Mouse (Mus musculus): Measurements from ENCODE around the gene Car15.
A peak's percentile ranks its signal among the peaks of the same experiment; 100 is the strongest.

Car15 gene

GRCm38 (mm10) chr16:17801777-17802455 is 36.2 kb downstream of the Car15 start:
- peak; percentile 33 to 46 for DNase-seq

- no peak for DNase-seq
These were observed 38.6 kb downstream of the Car15 start for GRCm38 (mm10) chr16:17799584-17799983.

DNA sequence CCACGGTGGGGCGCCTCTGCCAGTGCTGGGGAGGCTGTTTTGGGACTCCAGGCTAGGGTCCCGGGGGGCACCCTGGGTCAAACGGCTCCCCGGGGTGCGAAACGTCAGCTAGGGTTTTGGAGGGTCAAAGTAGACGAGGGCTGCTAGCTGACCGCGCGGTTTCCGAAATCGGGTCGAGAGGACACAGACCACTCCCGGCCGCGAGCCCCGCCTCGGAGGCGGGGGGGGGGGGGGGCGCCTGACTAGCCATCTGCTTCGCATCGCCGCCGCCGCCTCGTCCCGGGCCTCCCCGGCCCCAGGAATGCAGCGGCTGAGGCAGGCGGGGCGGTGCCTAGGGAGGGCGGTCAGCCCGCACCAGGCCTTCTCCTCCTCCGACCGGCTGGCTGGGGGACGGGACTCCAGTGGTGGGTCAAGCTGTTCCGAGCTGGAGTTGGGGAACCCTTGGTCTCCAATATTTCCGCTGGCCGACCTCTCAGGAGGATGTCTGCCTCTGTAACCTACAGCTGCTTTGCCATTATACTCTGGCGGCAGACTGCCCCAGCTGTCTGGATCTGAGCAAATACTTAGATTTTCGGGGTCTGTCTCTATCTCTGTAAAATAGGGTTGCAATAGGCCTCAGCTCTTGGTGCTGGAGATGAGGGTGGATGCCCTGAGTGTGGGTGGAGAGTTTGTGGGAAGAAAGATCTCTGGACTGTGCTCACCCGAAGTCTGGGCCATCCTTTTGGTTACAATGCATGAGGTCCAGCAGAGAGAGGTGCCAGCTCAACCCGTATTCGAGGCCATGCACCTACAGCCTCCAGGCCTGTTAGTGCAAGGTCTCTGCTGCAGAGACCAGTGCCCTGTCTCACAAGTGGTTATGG is 39.6 kb downstream of the Car15 start:
- DNase-seq, result peak; percentile 84 to 91

DNA sequence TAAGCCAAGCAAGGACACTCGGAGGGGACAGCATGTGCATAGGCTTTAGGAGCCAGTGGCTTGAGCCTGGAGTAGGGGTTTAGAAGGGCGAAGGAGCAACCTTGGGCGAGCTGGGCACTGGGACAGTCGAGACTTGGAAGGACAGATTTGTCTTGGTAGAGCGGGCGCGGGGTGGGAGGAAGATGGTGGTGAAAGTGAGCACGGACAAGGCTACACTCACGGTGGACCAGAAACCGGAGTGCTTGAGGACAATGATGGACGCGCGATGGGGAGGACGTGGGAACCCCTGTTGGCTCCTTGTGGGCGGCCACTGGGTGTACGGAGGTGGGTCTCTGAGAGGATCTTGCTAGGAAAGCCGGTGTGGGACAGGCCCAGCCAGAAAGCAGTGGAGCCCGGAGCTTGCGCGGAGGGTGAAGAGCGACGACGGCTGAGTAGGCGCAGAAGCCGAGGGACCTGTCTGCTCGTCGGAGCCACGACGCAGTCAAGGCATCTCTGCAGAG is 40.3 kb downstream of the Car15 start:
- DNase-seq, result no peak

DNA sequence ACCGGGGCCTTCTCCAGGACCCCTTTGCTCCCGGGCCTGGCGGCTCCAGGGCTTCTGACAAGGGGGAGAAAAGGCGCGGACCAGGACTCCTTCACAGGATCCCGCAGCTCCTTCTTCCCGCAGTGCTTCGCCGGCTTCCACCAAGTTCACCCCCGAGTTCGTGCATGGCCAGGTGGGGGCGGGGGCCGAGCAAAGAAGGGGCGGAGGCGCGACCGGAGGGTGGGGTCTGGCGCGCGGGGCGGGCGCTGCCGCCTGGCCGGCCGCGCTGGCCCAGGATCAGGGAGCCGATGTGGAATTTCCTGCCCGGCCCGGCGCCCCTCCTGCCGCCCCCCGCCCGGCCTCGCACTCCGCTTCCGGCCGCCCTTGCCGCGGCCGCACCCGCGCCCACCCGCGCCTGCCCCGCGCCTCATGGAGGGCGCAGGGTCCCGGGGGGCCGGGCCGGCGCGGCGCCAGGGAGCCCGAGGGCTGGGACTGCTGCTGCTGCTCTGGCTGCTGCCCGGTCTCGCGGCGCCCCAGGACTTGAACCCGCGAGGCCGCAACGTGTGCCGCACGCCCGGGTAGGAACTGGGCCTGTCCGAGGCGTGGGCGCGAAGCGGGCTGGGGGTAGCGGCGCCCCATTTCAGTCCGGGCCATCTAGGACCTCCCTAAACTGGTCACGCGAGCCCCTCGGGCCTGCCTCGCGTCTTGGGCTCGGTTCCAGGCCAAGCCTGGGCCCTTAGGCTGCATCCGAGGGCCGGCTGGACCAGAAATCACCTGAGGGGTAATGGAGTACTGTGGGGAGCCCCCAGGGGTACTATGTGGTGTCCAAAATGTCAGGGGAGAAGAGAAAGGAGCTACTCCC is 41.0 kb downstream of the Car15 start, which contains the start of gene Scarf2:
Gene Scarf2, plus strand, starts transcription at position 312 of the 841 bp plus-strand sequence.
- peak; percentile 84 to 90 for DNase-seq

DNA sequence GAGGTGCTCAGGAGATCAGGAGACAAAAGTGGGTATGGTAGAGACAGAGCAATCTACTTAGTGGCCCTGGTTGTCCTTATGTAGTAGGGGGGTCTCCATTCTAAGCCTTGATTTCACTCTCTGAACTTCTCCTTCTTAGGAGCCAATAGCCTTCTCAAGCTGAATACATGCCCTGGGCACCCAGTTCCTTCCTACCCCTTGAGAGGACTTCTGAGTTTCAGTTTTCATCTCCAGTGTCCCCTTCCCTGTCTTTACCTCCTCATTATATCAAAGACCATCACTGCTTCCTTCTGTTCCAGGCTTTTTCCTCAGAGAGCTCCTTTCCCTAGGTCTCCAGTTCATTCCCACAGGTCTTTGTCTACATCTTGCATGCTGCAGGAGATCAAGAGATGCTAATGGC is 41.6 kb downstream of the Car15 start:
- DNase-seq, result no peak

- peak in 1 of 2 experiments; percentile 17 for DNase-seq
These were observed 42.5 kb downstream of the Car15 start for GRCm38 (mm10) chr16:17795643-17796042.

DNA sequence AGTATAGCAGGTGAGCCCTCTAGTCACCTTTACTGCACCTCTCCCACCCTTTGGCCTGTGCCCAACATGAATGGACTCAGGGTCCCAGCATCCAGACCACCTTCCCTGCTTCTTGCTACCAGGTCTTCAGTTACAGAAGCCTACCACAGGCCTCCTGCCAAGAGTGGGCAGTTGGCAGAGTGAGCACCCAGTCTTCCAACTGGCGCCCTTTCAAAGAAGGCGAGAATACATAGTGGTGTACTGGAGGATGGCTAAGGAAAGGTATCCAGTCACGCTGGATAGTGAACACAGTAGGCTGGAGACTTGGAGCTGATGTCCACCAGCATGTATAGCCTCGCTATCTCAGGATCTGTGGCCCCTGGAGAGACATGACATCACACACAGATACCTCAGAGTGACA is 44.1 kb downstream of the Car15 start:
- DNase-seq, result no peak

GRCm38 (mm10) chr16:17792728-17793127 is 45.4 kb downstream of the Car15 start:
- no peak for DNase-seq

GRCm38 (mm10) chr16:17785337-17785736 is 52.8 kb downstream of the Car15 start:
- DNase-seq, result no peak

Measured in kidney, postnatal 4 days (tissue).